Mouse (Mus musculus): ENCODE measurements around the gene Fam234b.

- TF ChIP-seq CTCF (IDR thresholded peaks at IDR 0.05; ENCODE audit: low read depth, low read length) (no peak), POLR2AphosphoS5 (IDR thresholded peaks at IDR 0.05; ENCODE audit: insufficient replicate concordance, low read depth, low read length) (no peak), TAL1 (conservative IDR thresholded peaks at IDR 0.05; ENCODE audit: low read depth, low read length) (no peak), GATA2 (IDR thresholded peaks at IDR 0.05; ENCODE audit: borderline replicate concordance, low read depth, low read length) (no peak)
These were observed 31.5 kb upstream of the Fam234b start for GRCm38 (mm10) chr6:135166262-135166661.

Measured in G1E (cell line).